Mouse (Mus musculus) G1E (cell line): ENCODE data around the gene Lonp1.

ENCODE experiments used
- CTCF ChIP-seq: IDR thresholded peaks from 2 replicates; pipeline ENCODE4 v1.5.1; 2012; ENCODE audit warnings: low read depth, low read length, inconsistent platforms, mixed read lengths
- TAL1 ChIP-seq: conservative IDR thresholded peaks from 2 replicates; pipeline ENCODE4 v1.6.1; 2012; ENCODE audit warnings: low read depth, low read length, inconsistent platforms, mixed read lengths

- TF ChIP-seq CTCF: peak; percentile 68
- TF ChIP-seq TAL1: no peak
Observed at GRCm38 (mm10) chr17:56668384-56669144, 41.9 kb upstream of the Lonp1 start.
